Comparison of ENCODE assay signal across 8 mouse cellular contexts in genomic region chrX:50635634-50636033, GRCm38 (mm10).
DNase-seq lines count a peak whose midpoint lies in the region; ATAC-seq and TF ChIP-seq lines count a peak whose summit lies in the region.

No protein-coding gene starts in this region.

- intact Hi-C loops in heart, postnatal 25 days (cut with DNase I) = loop anchor here (2.0 kb wide), 1 partner anchor 383 kb away; the partner anchor contains the start of gene Rap2c

- no peak for TF ChIP-seq RAD21 in CH12.LX (IDR thresholded peaks at IDR 0.05; ENCODE audit: low read depth, low read length)

- H3K36me3 ChIP-seq in heart, embryonic 10.5 days = no peaks in the 10 kb centered on the region
- H3K36me3 ChIP-seq in CH12.LX (replicated peaks in 1 of 2; ENCODE audit: control insufficient read depth in 1 of 2, insufficient read depth in 1 of 2, low read length in 1 of 2) = peaks cover 4% of the 10 kb centered on the region in 2 experiments
- no peaks in the 10 kb centered on the region for H3K36me3 ChIP-seq in forebrain, embryonic 13.5 days (ENCODE audit: poor library complexity, severe bottlenecking)
- H3K36me3 ChIP-seq in liver, postnatal 0 days (replicated peaks; ENCODE audit: insufficient read depth, low read length) = no peaks in the 10 kb centered on the region

- no peak for TF ChIP-seq CTCF in CH12.LX (conservative IDR thresholded peaks at IDR 0.05 in 1 of 2, IDR thresholded peaks at IDR 0.05 in 1 of 2; ENCODE audit: low read depth in 2 of 2, low read length in 2 of 2)
- TF ChIP-seq CTCF in liver, postnatal 0 days (IDR thresholded peaks at IDR 0.05; ENCODE audit: low read depth) = no peak

- DNase-seq in heart, embryonic 10.5 days (ENCODE audit: low spot score) = no peak
- no peak for DNase-seq in heart, postnatal 25 days (ENCODE audit: low spot score)
- no peak for DNase-seq in CH12.LX (ENCODE audit: extremely low read depth)
- no peak for DNase-seq in liver, postnatal 0 days
- no peak for DNase-seq in urinary bladder, postnatal 4 days (ENCODE audit: low spot score in 2 of 2)
- no peak for DNase-seq in thymus, postnatal 0 days (ENCODE audit: low spot score)
- no peak for DNase-seq in embryo, embryonic 9.5 days (ENCODE audit: extremely low spot score)

- no peak for TF ChIP-seq EP300 in CH12.LX (IDR thresholded peaks at IDR 0.05; ENCODE audit: low read length)
- TF ChIP-seq EP300 in liver, postnatal 0 days (IDR thresholded peaks at IDR 0.05; ENCODE audit: low read depth) = no peak

- peak; percentile 31; the same call in 1 of the 2 replicates for ATAC-seq in forebrain, embryonic 13.5 days
- ATAC-seq in liver, postnatal 0 days = peak; percentile 28; the same call in 1 of the 2 replicates

- no peaks in the 10 kb centered on the region; the same call in 1 of the 2 replicates for H3K27me3 ChIP-seq in heart, embryonic 10.5 days (ENCODE audit: insufficient read depth, poor library complexity, severe bottlenecking)
- no peaks in the 10 kb centered on the region for H3K27me3 ChIP-seq in CH12.LX (replicated peaks)
- no peaks in the 10 kb centered on the region for H3K27me3 ChIP-seq in forebrain, embryonic 13.5 days
- H3K27me3 ChIP-seq in liver, postnatal 0 days (ENCODE audit: insufficient read depth, low read length) = no peaks in the 10 kb centered on the region

- WGBS in heart, embryonic 10.5 days = 33% methylated on average over 6 of the region's 6 CpGs
- 34% methylated on average over 5 of the region's 6 CpGs for WGBS in forebrain, embryonic 13.5 days
- WGBS in liver, postnatal 0 days (ENCODE audit: insufficient replicate concordance) = 36% methylated on average over 6 of the region's 6 CpGs

- in situ Hi-C loops in CH12.LX (cut with MboI; ENCODE audit: low pct_ligation_motif_present, low pct_unique_long_range_greater_than_20kb, low sequenced_read_pairs) = loop anchor here (25.0 kb wide), 1 partner anchor 377 kb away; the partner anchor contains the start of gene Rap2c

- TF ChIP-seq POLR2A in CH12.LX (IDR thresholded peaks at IDR 0.05; ENCODE audit: low read depth, low read length) = no peak

- H3K4me2 ChIP-seq in CH12.LX (ENCODE audit: insufficient read depth, low read depth, poor library complexity, severe bottlenecking) = peak overlapping the region; percentile 39
- peak overlapping the region; percentile 60 for H3K4me2 ChIP-seq in forebrain, embryonic 13.5 days
- H3K4me2 ChIP-seq in liver, postnatal 0 days (ENCODE audit: low read depth, low read length) = peak overlapping the region; percentile 68

- dilution Hi-C loops in CH12.LX (cut with MboI; ENCODE audit: extremely low pct_ligation_motif_present, extremely low pct_unique_long_range_greater_than_20kb, low sequenced_read_pairs) = no loop called here

- no peaks in the 10 kb centered on the region for H3K4me1 ChIP-seq in heart, embryonic 10.5 days
- H3K4me1 ChIP-seq in CH12.LX (ENCODE audit: control insufficient read depth in 1 of 2, insufficient read depth in 2 of 2) = peaks cover 2 to 20% of the 10 kb centered on the region in 2 experiments; a peak in 3 of 4 replicates
- H3K4me1 ChIP-seq in forebrain, embryonic 13.5 days = no peaks in the 10 kb centered on the region
- H3K4me1 ChIP-seq in liver, postnatal 0 days (ENCODE audit: insufficient read depth) = no peaks in the 10 kb centered on the region

- H3K9ac ChIP-seq in CH12.LX (ENCODE audit: insufficient read depth, low read depth) = peak overlapping the region; percentile 17; the same call in 1 of the 2 replicates
- no peak overlapping the region for H3K9ac ChIP-seq in forebrain, embryonic 13.5 days
- H3K9ac ChIP-seq in liver, postnatal 0 days (replicated peaks) = no peak overlapping the region; the same call in 1 of the 2 replicates

- peaks cover 14% of the 10 kb centered on the region; the same call in 1 of the 2 replicates for H3K79me2 ChIP-seq in CH12.LX (replicated peaks; ENCODE audit: control insufficient read depth, extremely low read depth, insufficient read depth, poor library complexity, severe bottlenecking)

- H3K9me3 ChIP-seq in heart, embryonic 10.5 days = no peaks in the 10 kb centered on the region
- no peaks in the 10 kb centered on the region for H3K9me3 ChIP-seq in CH12.LX (replicated peaks; ENCODE audit: low read length)
- H3K9me3 ChIP-seq in forebrain, embryonic 13.5 days (replicated peaks) = no peaks in the 10 kb centered on the region
- no peaks in the 10 kb centered on the region for H3K9me3 ChIP-seq in liver, postnatal 0 days (ENCODE audit: low read length)

- peak overlapping the region; percentile 64 for H3K4me3 ChIP-seq in heart, embryonic 10.5 days
- H3K4me3 ChIP-seq in CH12.LX (replicated peaks in 1 of 3; ENCODE audit: low read depth in 2 of 3, low read length in 2 of 3, poor library complexity in 1 of 3) = peak overlapping the region; percentile 46 to 61 (median 56)
- H3K4me3 ChIP-seq in forebrain, embryonic 13.5 days = peak overlapping the region; percentile 49
- H3K4me3 ChIP-seq in liver, postnatal 0 days (ENCODE audit: low read depth, low read length) = peak overlapping the region; percentile 56

- H3K27ac ChIP-seq in heart, embryonic 10.5 days = peak overlapping the region; percentile 82
- H3K27ac ChIP-seq in CH12.LX (ENCODE audit: insufficient read depth, low read depth) = no peak overlapping the region
- no peak overlapping the region for H3K27ac ChIP-seq in forebrain, embryonic 13.5 days
- peak overlapping the region; percentile 57 for H3K27ac ChIP-seq in liver, postnatal 0 days (ENCODE audit: low read depth)

TF ChIP-seq in CH12.LX, 34 proteins besides CTCF, POLR2A, EP300 and RAD21:
- TF ChIP-seq MYC (IDR thresholded peaks at IDR 0.05; ENCODE audit: low read depth, low read length) (no peak), CHD2 (IDR thresholded peaks at IDR 0.05; ENCODE audit: low read length) (0 out of 2 replicates have a peak, but pooled peaks have one; percentile 30)
TF ChIP-seq in CH12.LX: peak in this region for 1.

Comparison
In these comparisons a context has a peak if more than half of its experiments do, and no peak if none do; other contexts are left out.
1. H3K27ac ChIP-seq: peak in heart, embryonic 10.5 days (single experiment) and liver, postnatal 0 days (single experiment); none in CH12.LX (single experiment) and forebrain, embryonic 13.5 days (single experiment).
2. Peak in every context shown above with its lines, with median percentiles within 50 percentile points of each other: H3K4me3 ChIP-seq and H3K4me2 ChIP-seq.